Mouse (Mus musculus) stomach, postnatal 0 days (tissue): ENCODE data around the gene Wee1. TPM values are rescaled to one million over a fixed set of nuclear protein-coding genes. Genes with fewer than 3 reads are reported as not detected.

Source experiments
- ATAC-seq: fragments of 200-750 bp; cut with Nextera tagmentation; 2 replicates; pipeline ENCODE4 v1.8.0; 2017; ENCODE audit not compliant: low FRiP score, low TSS enrichment
- DNase-seq: peaks from one replicate; pipeline ENCODE4 v3.0.0-alpha.2; 2016; ENCODE audit warnings: low spot score
- H3K27ac ChIP-seq: fragments of 300-500 bp; sonication (generic); replicated peaks from 2 replicates; pipeline ENCODE4 v1.5.1; 2014; ENCODE audit warnings: mild to moderate bottlenecking, control low read depth
- H3K27me3 ChIP-seq: fragments of 300-500 bp; sonication (generic); 2 replicates; pipeline ENCODE4 v1.6.1; 2014; ENCODE audit warnings: low read length; ENCODE audit not compliant: control insufficient read depth, insufficient read depth
- H3K36me3 ChIP-seq: fragments of 300-500 bp; sonication (generic); 2 replicates; pipeline ENCODE4 v1.6.1; 2014; ENCODE audit warnings: low read length, mixed read lengths; ENCODE audit not compliant: control insufficient read depth, insufficient read depth
- H3K4me1 ChIP-seq: fragments of 300-500 bp; sonication (generic); replicated peaks from 2 replicates; pipeline ENCODE4 v1.6.1; 2014; ENCODE audit warnings: antibody characterized with exemption; ENCODE audit not compliant: control insufficient read depth, insufficient read depth
- H3K4me2 ChIP-seq: fragments of 300-500 bp; sonication (generic); replicated peaks from 2 replicates; pipeline ENCODE4 v1.6.1; 2014; ENCODE audit warnings: low read depth, mild to moderate bottlenecking, control low read depth, moderate library complexity
- H3K4me3 ChIP-seq: fragments of 300-500 bp; sonication (generic); 2 replicates; pipeline ENCODE4 v1.5.1; 2014; ENCODE audit warnings: low read depth, low read length, control low read depth
- H3K9ac ChIP-seq: fragments of 300-500 bp; sonication (generic); 2 replicates; pipeline ENCODE4 v1.6.1; 2014; ENCODE audit warnings: mild to moderate bottlenecking, low read length, control low read depth, mixed read lengths
- H3K9me3 ChIP-seq: fragments of 300-500 bp; sonication (generic); 2 replicates; pipeline ENCODE4 v1.6.1; 2016; ENCODE audit warnings: low read length; ENCODE audit not compliant: control insufficient read depth
- CTCF ChIP-seq: IDR thresholded peaks from 2 replicates; pipeline ENCODE4 v1.5.1; 2016; ENCODE audit warnings: antibody characterized with exemption, low read depth, mild to moderate bottlenecking, moderate library complexity
- EP300 ChIP-seq: optimal IDR thresholded peaks from 2 replicates; pipeline ENCODE3; 2016; ENCODE audit warnings: antibody characterized with exemption
- WGBS: fragments of 180-500 bp; shearing (Covaris S2); extraction: QIAGEN DNeasy Blood & Tissue Kit; methylation state at CpG from one replicate; pipeline ENCODE4 v1.1.7; 2014; 5-methylcytosine and 5-hydroxymethylcytosine counted together
- polyA plus RNA-seq: library from polyadenylated mRNA; unstranded; fragments of >200 nt; fragmentation: Nextera tagmentation; extraction: Ambion mirVana; gene quantifications from 2 replicates; pipeline ENCODE4 v1.2.1, GENCODE M21; 2015

The Wee1 gene
- polyA plus RNA-seq = 14.5 and 16.6 TPM in 2 replicates

DNA sequence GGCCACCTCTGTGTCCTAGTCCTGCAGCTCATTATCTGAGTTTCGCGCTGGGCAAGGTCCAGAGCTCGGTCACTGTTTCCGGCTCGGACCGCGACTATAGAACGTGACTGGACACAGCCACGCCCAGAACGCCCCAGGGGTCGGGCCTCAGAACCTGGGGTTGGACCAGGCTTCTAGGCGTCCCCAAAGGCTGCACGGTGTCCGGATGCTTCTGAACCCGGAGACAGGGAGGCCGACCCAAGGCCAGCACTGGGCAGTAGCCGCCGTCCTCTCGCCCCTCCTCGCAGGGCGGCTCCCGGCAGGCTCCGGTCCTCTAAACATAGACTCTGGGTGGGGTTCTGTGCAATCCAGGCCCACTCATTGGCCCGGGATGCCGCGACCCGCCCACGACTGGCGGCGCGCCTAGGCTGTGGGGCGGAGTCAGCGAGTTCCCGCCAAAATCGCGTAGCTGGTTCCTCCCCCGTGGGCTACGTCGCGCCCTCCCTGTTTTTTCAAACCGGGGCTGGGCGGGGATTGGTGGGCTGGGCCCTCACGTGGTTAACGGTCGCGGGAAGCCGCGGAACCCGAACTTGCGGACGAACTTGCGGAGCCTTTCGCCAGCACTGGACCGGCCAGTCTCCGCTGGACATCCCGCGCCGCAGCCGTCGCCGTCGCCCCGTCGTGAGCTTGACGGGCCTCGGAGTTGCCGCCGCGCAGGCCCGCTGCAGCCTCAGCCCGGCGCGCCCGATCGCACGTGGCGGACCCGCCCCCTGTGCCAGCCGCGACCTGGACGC, at the start of gene Wee1:
Gene Wee1, plus strand, starts transcription at position 531 of the 773 bp plus-strand sequence.
- no peaks in the 10 kb centered on the region for H3K9me3 ChIP-seq
- peak within 1 kb of the TSS; percentile 95 for H3K27ac ChIP-seq
- H3K4me2 ChIP-seq = peak within 1 kb of the TSS; percentile 87
- no peaks in the 10 kb centered on the region; the same call in 1 of the 2 replicates for H3K4me1 ChIP-seq
- peak; percentile 100 for DNase-seq
- H3K4me3 ChIP-seq = peak within 1 kb of the TSS; percentile 90
- peak within 1 kb of the TSS; percentile 90 for H3K9ac ChIP-seq
- peak; percentile 97 for ATAC-seq
- WGBS = under 1% methylated on average over 76 of the region's 81 CpGs
- no peaks in the 10 kb centered on the region for H3K27me3 ChIP-seq
- peak; percentile 51 for TF ChIP-seq EP300
- no peak for TF ChIP-seq CTCF
- no peaks in the 10 kb centered on the region for H3K36me3 ChIP-seq

DNA sequence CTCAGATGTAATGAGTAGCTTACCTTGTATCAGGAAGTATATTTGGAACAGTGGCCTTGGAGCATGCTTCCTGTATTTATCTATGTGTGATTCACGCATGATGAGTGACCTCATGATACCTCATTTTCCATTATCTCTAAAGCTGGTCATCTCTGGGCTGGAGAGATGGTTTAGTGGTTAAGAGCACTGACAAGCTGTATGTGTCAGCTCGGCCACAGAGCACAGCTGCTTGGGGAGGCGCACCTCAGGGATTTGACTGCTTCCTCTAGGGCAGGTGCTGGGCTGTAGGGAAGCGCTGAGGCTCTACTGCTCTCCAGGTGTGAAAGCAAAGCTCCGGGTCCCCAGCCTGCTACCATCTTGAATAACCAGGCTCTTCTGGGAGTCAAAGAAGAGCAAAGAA, 43.7 kb upstream of the Wee1 start:
- no peak overlapping the region for H3K4me3 ChIP-seq
- H3K4me1 ChIP-seq = no peaks in the 10 kb centered on the region
- no peaks in the 10 kb centered on the region for H3K9me3 ChIP-seq
- no peak overlapping the region for H3K27ac ChIP-seq
- ATAC-seq = peak; percentile 59
- TF ChIP-seq EP300 (no peak), CTCF (no peak)
- WGBS = 91% methylated on average over 5 of the region's 5 CpGs
- peaks cover 18% of the 10 kb centered on the region for H3K36me3 ChIP-seq
- no peaks in the 10 kb centered on the region for H3K27me3 ChIP-seq
- H3K4me2 ChIP-seq = no peak overlapping the region
- DNase-seq = no peak
- H3K9ac ChIP-seq = no peak overlapping the region

DNA sequence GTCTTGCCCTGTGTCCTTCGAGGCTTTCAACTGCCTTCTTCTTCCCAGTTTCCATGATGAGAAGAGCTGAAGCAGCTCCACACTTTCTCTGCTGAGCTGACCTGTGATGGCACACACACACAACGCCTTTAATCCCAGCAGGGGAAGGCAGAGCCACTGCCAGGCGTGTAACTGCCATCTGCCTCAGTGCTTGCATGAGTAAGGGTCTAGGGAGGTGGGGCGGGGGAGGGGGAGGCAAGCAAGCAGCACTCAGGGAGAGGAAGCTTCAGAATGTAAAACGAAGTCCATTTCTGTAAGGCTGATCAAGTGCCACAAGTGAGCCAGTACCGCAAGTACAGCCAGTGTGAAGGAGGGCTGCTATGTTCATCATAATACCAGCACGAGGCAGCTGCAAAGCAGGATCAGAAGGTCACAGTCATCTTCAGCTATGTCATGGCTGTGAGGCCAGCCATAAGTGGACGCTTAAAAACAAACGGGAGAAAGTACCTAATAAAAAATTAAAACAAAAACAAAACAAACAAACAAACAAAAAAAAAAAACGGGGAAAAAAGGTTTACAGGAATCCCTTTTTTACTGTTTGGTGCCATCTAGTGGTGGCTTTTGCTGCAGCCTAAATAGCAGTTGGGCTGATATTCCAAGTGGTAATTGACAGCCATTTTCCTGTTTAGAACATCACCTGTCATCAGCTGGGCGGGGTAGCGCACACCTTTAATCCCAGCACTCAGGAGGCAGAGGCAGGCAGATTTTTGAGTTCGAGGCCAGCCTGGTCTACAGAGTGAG, 38.3 kb upstream of the Wee1 start:
- Histone ChIP-seq H3K4me2 (no peak overlapping the region), H3K9me3 (no peaks in the 10 kb centered on the region), H3K9ac (no peak overlapping the region), H3K27ac (no peak overlapping the region), H3K27me3 (no peaks in the 10 kb centered on the region), H3K4me1 (no peaks in the 10 kb centered on the region), H3K36me3 (peaks cover 28% of the 10 kb centered on the region), H3K4me3 (no peak overlapping the region)
- no peak for TF ChIP-seq EP300
- TF ChIP-seq CTCF = peak; percentile 86
- 65% methylated on average over 13 of the region's 13 CpGs for WGBS
- ATAC-seq (no peak), DNase-seq (peak; percentile 59)

DNA sequence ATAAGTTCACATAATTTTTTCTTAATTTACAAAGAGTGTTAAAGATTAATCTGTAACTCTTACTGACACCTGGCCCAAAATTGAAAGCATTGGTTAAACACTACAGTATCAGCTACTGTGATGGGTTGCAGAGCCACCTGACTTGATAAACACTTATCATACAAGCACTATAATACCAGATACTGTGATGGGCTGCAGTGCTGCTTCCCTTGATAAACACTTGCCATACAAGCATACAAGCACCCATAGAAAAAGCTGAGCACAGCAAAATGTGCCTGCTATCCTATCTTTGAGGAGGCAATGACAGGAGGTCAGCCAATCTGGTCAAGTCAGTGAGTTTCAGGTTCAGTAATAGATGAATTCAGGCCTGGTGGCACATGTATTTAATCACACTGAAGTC, 36.6 kb upstream of the Wee1 start:
- H3K27me3 ChIP-seq = no peaks in the 10 kb centered on the region
- no peak for DNase-seq
- H3K4me1 ChIP-seq = no peaks in the 10 kb centered on the region
- H3K4me2 ChIP-seq = no peak overlapping the region
- no peak for ATAC-seq
- no peak overlapping the region for H3K4me3 ChIP-seq
- H3K27ac ChIP-seq = no peak overlapping the region
- H3K36me3 ChIP-seq = peaks cover 26% of the 10 kb centered on the region
- no peak for TF ChIP-seq CTCF
- TF ChIP-seq EP300 = no peak
- no peaks in the 10 kb centered on the region for H3K9me3 ChIP-seq
- H3K9ac ChIP-seq = no peak overlapping the region

DNA sequence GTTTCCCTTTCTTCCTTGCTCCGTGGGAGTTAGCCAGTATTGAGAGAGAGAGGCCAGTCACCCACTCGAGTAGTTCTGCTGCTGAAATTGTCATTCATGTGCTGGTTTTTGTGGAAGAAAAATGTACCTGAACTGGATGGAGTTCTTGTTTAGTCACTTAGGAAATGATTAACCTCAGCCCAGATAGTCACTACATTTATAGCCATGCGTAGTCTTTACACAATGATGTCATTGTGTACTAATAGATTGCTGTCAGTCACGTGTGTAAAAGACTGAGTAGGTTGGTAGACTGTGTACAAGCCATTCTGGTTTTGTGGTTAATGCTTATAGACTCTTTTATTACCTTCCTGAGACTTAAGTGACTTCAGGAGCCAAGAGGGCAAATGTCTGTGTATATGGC, 33.9 kb upstream of the Wee1 start:
- H3K27ac ChIP-seq = peak overlapping the region; percentile 69; the same call in 1 of the 2 replicates
- DNase-seq (no peak), ATAC-seq (peak; percentile 96)
- H3K9me3 ChIP-seq = no peaks in the 10 kb centered on the region
- H3K9ac ChIP-seq = no peak overlapping the region
- no peaks in the 10 kb centered on the region for H3K4me1 ChIP-seq
- no peak for TF ChIP-seq CTCF
- TF ChIP-seq EP300 = no peak
- H3K4me3 ChIP-seq = no peak overlapping the region
- H3K36me3 ChIP-seq = peaks cover 39% of the 10 kb centered on the region
- 49% methylated on average over 4 of the region's 4 CpGs for WGBS
- no peak overlapping the region for H3K4me2 ChIP-seq
- no peaks in the 10 kb centered on the region for H3K27me3 ChIP-seq

DNA sequence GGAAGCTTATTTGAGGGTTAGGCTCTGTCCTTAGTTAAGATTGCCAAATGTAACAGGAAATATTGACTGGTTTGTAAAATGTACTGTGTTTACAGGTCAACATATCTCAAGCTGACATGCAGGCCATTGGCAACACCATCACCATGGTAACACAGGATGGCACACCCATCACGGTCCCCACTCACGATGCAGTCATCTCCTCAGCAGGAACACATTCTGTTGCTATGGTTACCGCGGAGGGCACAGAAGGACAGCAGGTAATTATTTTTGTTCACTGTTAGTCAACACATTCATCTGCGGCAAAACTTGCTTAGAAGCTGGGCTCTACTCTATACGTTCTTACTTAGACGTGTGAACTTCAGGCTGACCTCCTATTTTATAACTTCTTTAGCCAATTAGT, 30.2 kb upstream of the Wee1 start:
- Histone ChIP-seq H3K27me3 (no peaks in the 10 kb centered on the region), H3K4me2 (no peak overlapping the region), H3K4me3 (no peak overlapping the region), H3K36me3 (peaks cover 32% of the 10 kb centered on the region), H3K9ac (no peak overlapping the region), H3K9me3 (no peaks in the 10 kb centered on the region), H3K27ac (no peak overlapping the region), H3K4me1 (no peaks in the 10 kb centered on the region)
- WGBS = 79% methylated on average over 7 of the region's 7 CpGs
- no peak for DNase-seq
- no peak for ATAC-seq
- TF ChIP-seq EP300 (no peak), CTCF (no peak)
